Mouse (Mus musculus) olfactory bulb, adult 2 months (tissue): ENCODE results near the gene Ctdspl.

Source experiments
- CTCF ChIP-seq: fragments of 200-500 bp; IDR thresholded peaks from 2 replicates; pipeline ENCODE4 v1.5.1; 2012; ENCODE audit warnings: low read depth, mild to moderate bottlenecking, low read length, moderate library complexity; ENCODE audit not compliant: insufficient read depth
- POLR2A ChIP-seq: fragments of 200-500 bp; IDR thresholded peaks from 2 replicates; pipeline ENCODE4 v1.6.1; 2012; ENCODE audit warnings: mild to moderate bottlenecking, low read depth, low read length, moderate library complexity; ENCODE audit not compliant: insufficient read depth

GRCm38 (mm10) chr9:118958802-118959201 lies 32.5 kb downstream of the Ctdspl start:
- TF ChIP-seq CTCF (no peak), POLR2A (no peak)
